Mouse (Mus musculus) E14TG2a.4 (cell line): ENCODE results near the gene Lrrc75a.

Source experiments
- CTCF ChIP-seq: conservative IDR thresholded peaks from 2 replicates; pipeline ENCODE4 v1.5.1; 2014; ENCODE audit warnings: low read length
- NANOG ChIP-seq: IDR thresholded peaks from 2 replicates; pipeline ENCODE4 v1.6.1; 2014; ENCODE audit warnings: borderline replicate concordance, low read length, mixed read lengths
- POU5F1 ChIP-seq: IDR thresholded peaks from 2 replicates; pipeline ENCODE4 v1.6.1; 2014; ENCODE audit warnings: low read length, borderline replicate concordance

DNA sequence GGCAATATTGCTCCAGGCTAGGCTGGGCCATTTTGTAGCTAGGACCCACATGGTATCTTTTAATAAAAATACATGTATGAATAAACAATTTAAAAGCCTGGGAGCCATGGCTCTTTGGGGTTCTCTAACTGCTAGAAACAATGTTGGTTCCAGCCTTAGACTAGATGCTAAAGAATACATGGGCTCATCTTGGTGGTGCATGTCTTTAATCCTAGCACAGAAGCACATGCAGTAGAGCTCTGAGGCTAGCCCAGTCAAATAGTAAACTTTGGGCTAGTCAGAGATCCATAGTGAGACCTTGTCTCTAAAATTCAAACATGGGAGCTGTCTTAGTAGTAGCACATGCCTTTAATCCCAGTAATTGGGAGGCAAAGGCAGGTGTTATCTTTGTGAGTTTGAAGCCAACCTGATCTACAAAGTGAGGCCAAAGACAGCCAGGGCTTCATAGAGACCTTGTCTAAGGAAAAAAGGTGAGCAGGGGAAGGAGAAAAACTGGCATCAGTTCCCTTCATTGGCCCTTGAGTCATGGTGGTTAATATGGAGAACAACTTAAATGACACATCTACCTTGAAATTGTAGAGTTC is 93.3 kb downstream of the Lrrc75a start:
- TF ChIP-seq CTCF (no peak), NANOG (no peak), POU5F1 (no peak)
